Mouse (Mus musculus): Measurements from ENCODE around the gene Ppcs. TPM values are rescaled to one million over a fixed set of nuclear protein-coding genes. Genes with fewer than 3 reads are reported as not detected.

Gene Ppcs
- polyA plus RNA-seq (2012; rRNA removed; ENCODE audit: low replicate concordance) = 17.5 and 21.1 TPM in 2 replicates

DNA sequence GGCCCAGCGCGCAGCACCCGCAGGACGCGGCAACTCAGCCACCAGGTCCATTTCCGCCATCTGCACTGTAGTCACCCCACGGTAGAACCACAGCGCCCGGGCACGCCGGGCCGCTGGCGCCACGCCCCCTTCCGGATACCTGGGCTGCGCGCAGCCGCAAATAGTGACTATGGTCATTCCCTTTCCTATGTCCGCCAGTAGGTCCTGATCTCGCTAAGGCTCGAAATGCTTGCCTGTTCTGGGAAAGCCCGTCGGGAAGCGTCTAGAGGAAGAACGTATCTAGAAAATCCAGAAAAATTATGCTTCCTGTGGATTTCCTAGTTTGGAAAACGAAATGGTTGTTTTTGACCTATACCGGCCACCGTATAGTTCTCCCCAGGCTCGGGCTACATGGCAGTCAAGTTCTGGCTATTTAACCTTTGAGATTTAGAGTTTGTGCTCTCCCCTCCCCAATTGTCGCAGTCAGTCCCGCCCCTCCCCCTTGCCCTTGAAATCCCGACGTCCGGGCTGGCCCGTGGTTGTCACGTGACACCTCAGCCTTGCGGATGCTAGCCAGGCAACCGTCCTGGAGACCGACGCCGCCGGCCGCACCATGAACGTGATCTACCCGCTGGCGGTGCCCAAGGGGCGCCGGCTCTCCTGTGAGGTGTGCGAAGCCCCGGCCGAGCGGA, at the start of gene Ppcs, which contains the start of gene Zmynd12:
Gene Ppcs (minus strand): TSS at position 127 of the 671 bp plus-strand sequence.
Gene Zmynd12 (plus strand): TSS at position 521 of the 671 bp plus-strand sequence.

DNA sequence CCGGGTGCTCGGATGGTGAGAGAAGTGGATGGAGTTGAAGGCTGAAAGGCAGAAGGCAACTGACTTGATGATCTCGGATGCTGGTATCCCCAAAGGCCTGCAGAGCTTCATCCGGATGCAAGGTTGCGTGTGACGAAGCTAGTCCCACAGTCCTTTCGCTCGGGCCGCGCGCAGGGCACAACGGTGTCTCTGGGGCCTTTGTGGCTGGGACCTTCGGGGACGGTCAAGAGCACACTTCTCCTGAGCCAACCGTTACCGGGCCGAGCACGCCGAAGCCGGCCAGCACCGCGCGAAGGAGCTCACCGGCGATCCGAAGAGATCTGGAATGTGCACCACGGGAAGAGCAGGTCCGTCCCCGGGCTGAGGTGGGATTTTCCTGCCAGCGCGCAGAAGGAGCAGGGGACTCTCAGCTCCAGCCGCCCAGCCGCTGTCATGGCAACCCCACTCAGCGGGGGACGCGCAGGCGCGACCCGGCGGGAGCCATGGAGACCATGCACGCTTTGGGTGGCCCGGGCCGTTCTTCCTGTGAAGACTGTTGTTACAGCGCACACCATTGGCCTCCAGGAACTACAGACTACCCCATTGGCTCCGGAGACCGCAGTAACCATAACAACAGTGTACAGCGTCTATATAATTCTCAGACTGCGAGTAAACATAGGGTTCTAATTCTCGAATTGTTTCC, 7.0 kb downstream of the Ppcs start, which contains the start of gene Ccdc30:
Gene Ccdc30 (minus strand): TSS at position 450 of the 682 bp plus-strand sequence.

Other genes with a start within 250 kb of the Ppcs start
- 10.1 and 11.3 TPM in 2 replicates for gene Zfp691, start 248.2 kb downstream of the Ppcs start, polyA plus RNA-seq (2012; rRNA removed; ENCODE audit: low replicate concordance)
- 0.03 and 0.22 TPM in 2 replicates for gene Ermap, start 232.4 kb downstream of the Ppcs start, polyA plus RNA-seq (2012; rRNA removed; ENCODE audit: low replicate concordance)
- 29.9 and 46.9 TPM in 2 replicates for gene Svbp, start 227.1 kb downstream of the Ppcs start, polyA plus RNA-seq (2012; rRNA removed; ENCODE audit: low replicate concordance)
- 0.26 TPM in 1 of 2 replicates, not detected in the other for gene Tmem269, start 204.2 kb downstream of the Ppcs start, polyA plus RNA-seq (2012; rRNA removed; ENCODE audit: low replicate concordance)
- gene AU022252, start 189.7 kb downstream of the Ppcs start, polyA plus RNA-seq (2012; rRNA removed; ENCODE audit: low replicate concordance) = 8.6 and 10.8 TPM in 2 replicates
- 41.9 and 58.7 TPM in 2 replicates for gene P3h1, start 189.5 kb downstream of the Ppcs start, polyA plus RNA-seq (2012; rRNA removed; ENCODE audit: low replicate concordance)
- 0.36 and 1.0 TPM in 2 replicates for gene Cldn19, start 167.0 kb downstream of the Ppcs start, polyA plus RNA-seq (2012; rRNA removed; ENCODE audit: low replicate concordance)
- 169 and 198 TPM in 2 replicates for gene Ybx1, start 127.8 kb downstream of the Ppcs start, polyA plus RNA-seq (2012; rRNA removed; ENCODE audit: low replicate concordance)
- gene Ppih, start 101.9 kb downstream of the Ppcs start, polyA plus RNA-seq (2012; rRNA removed; ENCODE audit: low replicate concordance) = 7.4 and 13.9 TPM in 2 replicates
- 0.24 and 1.7 TPM in 2 replicates for gene Ccdc30, start 6.9 kb downstream of the Ppcs start, polyA plus RNA-seq (2012; rRNA removed; ENCODE audit: low replicate concordance)
- gene Zmynd12, start 394 bp upstream of the Ppcs start, polyA plus RNA-seq (2012; rRNA removed; ENCODE audit: low replicate concordance) = 0.49 and 0.60 TPM in 2 replicates
- gene Rimkla, start 70.2 kb upstream of the Ppcs start, polyA plus RNA-seq (2012; rRNA removed; ENCODE audit: low replicate concordance) = 0.27 and 0.77 TPM in 2 replicates
- 11.7 and 21.4 TPM in 2 replicates for gene Foxj3, start 114.6 kb upstream of the Ppcs start, polyA plus RNA-seq (2012; rRNA removed; ENCODE audit: low replicate concordance)
- 8.2 and 8.8 TPM in 2 replicates for gene Frg2f1, start 117.1 kb upstream of the Ppcs start, polyA plus RNA-seq (2012; rRNA removed; ENCODE audit: low replicate concordance)
- gene Guca2a, start 215.3 kb upstream of the Ppcs start, polyA plus RNA-seq (2012; rRNA removed; ENCODE audit: low replicate concordance) = not detected in 2 replicates
- gene Guca2b, start 236.5 kb upstream of the Ppcs start, polyA plus RNA-seq (2012; rRNA removed; ENCODE audit: low replicate concordance) = 1.1 and 1.2 TPM in 2 replicates